Mouse (Mus musculus) heart, embryonic 12.5 days (tissue): ENCODE measurements at regions not wholly inside any gene's neighbourhood (a gene's known extent, or its start where the extent isn't known, plus 50 kb on each side); places are given as distances from the start of the nearest gene placed in this dataset.

Experiments used
- ATAC-seq: fragments of 200-750 bp; cut with Nextera tagmentation; 2 replicates; pipeline ENCODE4 v1.8.0; 2017; ENCODE audit warnings: moderate TSS enrichment, moderate library complexity; ENCODE audit not compliant: insufficient number of reproducible peaks, low FRiP score
- H3K27ac ChIP-seq: fragments of 300-500 bp; sonication (generic); 2 replicates; pipeline ENCODE4 v1.5.1; 2016; ENCODE audit warnings: mild to moderate bottlenecking, moderate library complexity; ENCODE audit not compliant: poor library complexity, severe bottlenecking
- H3K27me3 ChIP-seq: fragments of 300-500 bp; sonication (generic); replicated peaks from 2 replicates; pipeline ENCODE4 v1.6.1; 2016; ENCODE audit warnings: mild to moderate bottlenecking, moderate library complexity
- H3K36me3 ChIP-seq: fragments of 300-500 bp; sonication (generic); 2 replicates; pipeline ENCODE4 v1.6.1; 2016; ENCODE audit warnings: mild to moderate bottlenecking, moderate library complexity
- H3K4me1 ChIP-seq: fragments of 300-500 bp; sonication (generic); replicated peaks from 2 replicates; pipeline ENCODE4 v1.6.1; 2016; ENCODE audit warnings: mild to moderate bottlenecking
- H3K4me2 ChIP-seq: fragments of 300-500 bp; sonication (generic); 2 replicates; pipeline ENCODE4 v1.6.1; 2016; ENCODE audit warnings: mild to moderate bottlenecking, moderate library complexity
- H3K4me3 ChIP-seq: fragments of 300-500 bp; sonication (generic); 2 replicates; pipeline ENCODE4 v1.5.1; 2016; ENCODE audit warnings: mild to moderate bottlenecking
- H3K9ac ChIP-seq: fragments of 300-500 bp; sonication (generic); 2 replicates; pipeline ENCODE4 v1.6.1; 2016; ENCODE audit warnings: mild to moderate bottlenecking, moderate library complexity
- H3K9me3 ChIP-seq: fragments of 300-500 bp; sonication (generic); replicated peaks from 2 replicates; pipeline ENCODE4 v1.6.1; 2016; ENCODE audit warnings: mild to moderate bottlenecking, moderate library complexity
- WGBS: fragments of 180-500 bp; shearing (Covaris S2); methylation state at CpG from one replicate; pipeline ENCODE4 v1.1.7; 2016; 5-methylcytosine and 5-hydroxymethylcytosine counted together

- ATAC-seq, result no peak
- no peaks in the 10 kb centered on the region for H3K27me3 ChIP-seq
- H3K4me2 ChIP-seq, result no peak overlapping the region
- no peaks in the 10 kb centered on the region for H3K36me3 ChIP-seq
- H3K27ac ChIP-seq, result no peak overlapping the region
- H3K4me3 ChIP-seq, result no peak overlapping the region
- no peak overlapping the region for H3K9ac ChIP-seq
- 80% methylated on average over 10 of the region's 10 CpGs for WGBS
- no peaks in the 10 kb centered on the region for H3K4me1 ChIP-seq
- H3K9me3 ChIP-seq, result no peaks in the 10 kb centered on the region
Observed at GRCm38 (mm10) chr10:100206617-100207530, 128.6 kb upstream of the Gm4301 start.

- H3K9me3 ChIP-seq, result no peaks in the 10 kb centered on the region
- 83% methylated on average over 7 of the region's 7 CpGs for WGBS
- no peak for ATAC-seq
Observed at GRCm38 (mm10) chr10:100210684-100211083, 124.8 kb upstream of the Gm4301 start.

GRCm38 (mm10) chr10:100224459-100225097 lies 110.9 kb upstream of the Gm4301 start:
- Histone ChIP-seq H3K9me3 (no peaks in the 10 kb centered on the region), H3K4me3 (no peak overlapping the region), H3K27me3 (no peaks in the 10 kb centered on the region), H3K36me3 (no peaks in the 10 kb centered on the region), H3K4me2 (no peak overlapping the region), H3K27ac (no peak overlapping the region), H3K9ac (no peak overlapping the region), H3K4me1 (no peaks in the 10 kb centered on the region)
- ATAC-seq, result no peak
- 77% methylated on average over 3 of the region's 3 CpGs for WGBS

More at GRCm38 (mm10) chr10:100210684-100211083, 124.8 kb upstream of the Gm4301 start:
- Histone ChIP-seq H3K27ac (no peak overlapping the region), H3K4me3 (no peak overlapping the region), H3K36me3 (no peaks in the 10 kb centered on the region), H3K4me1 (no peaks in the 10 kb centered on the region), H3K4me2 (no peak overlapping the region), H3K9ac (no peak overlapping the region), H3K27me3 (no peaks in the 10 kb centered on the region)

GRCm38 (mm10) chr10:100259235-100259900 lies 76.1 kb upstream of the Gm4301 start:
- Histone ChIP-seq H3K4me2 (no peak overlapping the region), H3K9me3 (no peaks in the 10 kb centered on the region), H3K27me3 (no peaks in the 10 kb centered on the region), H3K4me3 (no peak overlapping the region), H3K9ac (no peak overlapping the region), H3K27ac (no peak overlapping the region), H3K4me1 (no peaks in the 10 kb centered on the region), H3K36me3 (no peaks in the 10 kb centered on the region)
- ATAC-seq, result no peak
- WGBS, result 65% methylated on average over 4 of the region's 4 CpGs

DNA sequence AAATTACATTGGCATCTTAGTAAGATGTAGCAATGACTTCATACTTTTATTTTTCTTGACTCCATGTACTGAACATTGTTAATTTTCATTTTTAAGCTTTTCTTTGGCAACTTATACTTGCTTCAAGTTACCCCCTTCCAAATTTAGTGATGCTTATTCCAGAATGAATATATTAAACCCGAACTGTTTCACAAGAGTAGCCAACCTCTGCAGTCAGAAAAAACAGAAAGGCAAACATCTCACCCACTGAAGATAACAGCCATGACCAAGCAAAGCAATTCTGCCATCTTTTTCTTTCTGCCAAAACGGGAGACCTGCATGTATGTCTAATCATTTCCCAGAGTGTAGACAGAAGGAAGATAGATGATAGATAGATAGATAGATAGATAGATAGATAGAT lies 72.0 kb upstream of the Gm4301 start:
- Histone ChIP-seq H3K4me1 (no peaks in the 10 kb centered on the region), H3K36me3 (no peaks in the 10 kb centered on the region), H3K27me3 (no peaks in the 10 kb centered on the region), H3K4me3 (no peak overlapping the region), H3K4me2 (no peak overlapping the region), H3K27ac (no peak overlapping the region), H3K9ac (no peak overlapping the region), H3K9me3 (no peaks in the 10 kb centered on the region)
- ATAC-seq, result no peak
- WGBS, result 57% methylated on average over 2 of the region's 2 CpGs

DNA sequence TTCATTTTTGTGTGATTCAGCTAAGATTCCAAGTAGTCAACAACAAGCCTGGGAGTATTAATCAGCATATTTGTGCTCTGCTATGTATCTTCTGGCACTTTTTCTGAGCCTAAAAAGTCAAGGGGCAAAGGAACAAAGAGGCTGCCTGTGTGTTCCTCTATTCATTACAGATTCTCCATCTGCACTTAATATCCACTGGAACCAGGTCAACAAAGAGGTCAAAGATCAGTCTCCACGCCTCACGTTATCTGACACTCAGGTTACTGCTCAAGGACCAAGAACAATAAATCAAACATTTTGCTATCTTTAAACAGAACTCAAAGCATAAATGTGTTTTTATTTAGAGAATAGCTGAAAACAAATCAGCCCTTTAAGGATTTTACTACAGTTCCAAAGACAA lies 71.4 kb upstream of the Gm4301 start:
- no peaks in the 10 kb centered on the region for H3K9me3 ChIP-seq
- no peaks in the 10 kb centered on the region for H3K4me1 ChIP-seq
- no peak overlapping the region for H3K4me3 ChIP-seq
- 59% methylated on average over 2 of the region's 2 CpGs for WGBS
- H3K27me3 ChIP-seq, result no peaks in the 10 kb centered on the region
- no peaks in the 10 kb centered on the region for H3K36me3 ChIP-seq
- no peak for ATAC-seq
- H3K27ac ChIP-seq, result no peak overlapping the region
- H3K4me2 ChIP-seq, result no peak overlapping the region
- H3K9ac ChIP-seq, result no peak overlapping the region

GRCm38 (mm10) chr10:100282471-100282870 lies 53.0 kb upstream of the Gm4301 start:
- ATAC-seq, result no peak
- no peak overlapping the region for H3K9ac ChIP-seq
- no peaks in the 10 kb centered on the region for H3K4me1 ChIP-seq
- H3K36me3 ChIP-seq, result no peaks in the 10 kb centered on the region
- no peak overlapping the region for H3K27ac ChIP-seq
- H3K4me2 ChIP-seq, result no peak overlapping the region
- no peaks in the 10 kb centered on the region for H3K27me3 ChIP-seq
- H3K9me3 ChIP-seq, result no peaks in the 10 kb centered on the region
- no peak overlapping the region for H3K4me3 ChIP-seq
